Mouse (Mus musculus) layer of hippocampus, adult 9-11 months (tissue): ENCODE results near the gene Tra2a.

Experiments
- DNase-seq: peaks from one replicate; pipeline ENCODE4 v3.0.0; 2022

The Tra2a gene

GRCm38 (mm10) chr6:49209881-49210854 lies 53.7 kb downstream of the Tra2a start:
- DNase-seq: no peak

DNA sequence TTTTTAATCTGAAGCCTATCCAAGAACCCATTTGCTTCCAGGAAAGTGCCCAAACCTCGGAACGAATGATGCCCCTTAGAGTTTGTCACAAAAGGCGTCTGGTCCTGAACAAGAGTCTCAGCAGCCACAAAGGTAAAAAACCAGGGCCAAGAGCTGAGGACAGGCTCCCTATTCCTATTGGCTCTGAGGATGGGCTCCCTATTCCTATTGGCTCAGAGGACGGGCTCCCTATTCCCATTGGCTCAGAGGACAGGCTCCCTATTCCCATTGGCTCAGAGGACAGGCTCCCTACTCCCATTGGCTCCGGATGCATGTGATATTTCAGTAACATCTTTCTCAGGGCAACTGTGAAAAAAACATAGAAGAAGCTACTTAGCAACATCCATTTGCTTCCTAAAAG lies 54.9 kb downstream of the Tra2a start:
- DNase-seq: no peak

- no peak for DNase-seq
These were observed 55.4 kb downstream of the Tra2a start for GRCm38 (mm10) chr6:49208297-49208930.

GRCm38 (mm10) chr6:49206416-49206815 lies 57.4 kb downstream of the Tra2a start:
- DNase-seq: no peak

GRCm38 (mm10) chr6:49195188-49195587 lies 68.6 kb downstream of the Tra2a start:
- no peak for DNase-seq

DNA sequence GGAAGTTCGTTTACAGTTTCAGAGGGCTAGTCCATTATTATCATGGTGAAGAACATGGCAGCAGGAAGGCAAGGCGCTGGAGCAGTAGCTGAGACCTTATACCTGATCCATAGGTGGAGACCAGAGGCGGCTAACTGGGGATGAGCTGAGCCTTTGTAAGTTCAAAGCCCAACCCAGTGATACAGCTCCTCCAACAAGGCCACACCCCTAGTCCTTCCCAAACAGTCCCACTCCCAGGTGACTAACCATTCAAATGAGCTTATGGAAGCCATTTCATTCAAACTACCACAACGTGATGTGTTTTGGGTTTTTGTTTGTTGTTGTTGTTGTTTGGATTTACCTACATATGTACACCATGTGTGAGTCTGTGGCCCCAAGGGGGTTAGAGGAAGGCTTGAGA lies 69.3 kb downstream of the Tra2a start:
- DNase-seq: no peak
